9 mouse cellular contexts compared by ENCODE assay signal in genomic region chrX:152918212-152918611, GRCm38 (mm10).
DNase-seq lines count a peak whose midpoint lies in the region; ATAC-seq and TF ChIP-seq lines count a peak whose summit lies in the region.
"Had no signal": no experiment of that assay in that cellular context is flagged by ENCODE, and none has a peak within 500 bp of the region (broad histone marks: within the 10 kb centered on the region; RNA-seq: fewer than 3 reads in every experiment).

No protein-coding gene starts in this region.

- no peak overlapping the region for H3K9ac ChIP-seq in ES-E14 (ENCODE audit: insufficient read depth, low read depth, low read length, poor library complexity, severe bottlenecking)
- H3K9ac ChIP-seq: limb, embryonic 13.5 days had no signal

- no peak overlapping the region for H3K27ac ChIP-seq in ES-E14 (ENCODE audit: insufficient read depth, low read depth, low read length, poor library complexity, severe bottlenecking)
- H3K27ac ChIP-seq in spleen, adult 2 months (ENCODE audit: insufficient read depth, low read length): no peak overlapping the region
- H3K27ac ChIP-seq: limb, embryonic 13.5 days had no signal

- 63% methylated on average over 1 of the region's 1 CpGs for WGBS in spleen, adult 2 months

- no peaks in the 10 kb centered on the region for H3K36me3 ChIP-seq in ES-E14 (ENCODE audit: control insufficient read depth, insufficient read depth, low read length, poor library complexity, severe bottlenecking)
- no peaks in the 10 kb centered on the region for H3K36me3 ChIP-seq in spleen, adult 2 months (ENCODE audit: control insufficient read depth, insufficient read depth, low read length)
- H3K36me3 ChIP-seq: limb, embryonic 13.5 days had no signal

- no peaks in the 10 kb centered on the region for H3K9me3 ChIP-seq in ES-E14 (ENCODE audit: control insufficient read depth, insufficient read depth, low read depth, low read length)
- H3K9me3 ChIP-seq: limb, embryonic 13.5 days had no signal

- no peak overlapping the region for H3K4me3 ChIP-seq in ES-E14 (ENCODE audit: insufficient read depth in 1 of 2, low read depth in 1 of 2, low read length in 2 of 2, poor library complexity in 1 of 2, severe bottlenecking in 1 of 2)
- no peak overlapping the region for H3K4me3 ChIP-seq in spleen, adult 2 months (ENCODE audit: extremely low read depth, insufficient read depth, insufficient read length)
- H3K4me3 ChIP-seq: limb, embryonic 13.5 days had no signal

- DNase-seq in ES-E14 (ENCODE audit: low read depth, low spot score): peak; percentile 44
- DNase-seq in adrenal gland, adult (ENCODE audit: inconsistent age in 2 of 2, low spot score in 1 of 2): peak; percentile 32 to 84
- peak; percentile 74 for DNase-seq in embryo, embryonic 10 days (ENCODE audit: low spot score)
- DNase-seq in heart, adult 9 months (ENCODE audit: low spot score in 2 of 2): peak; percentile 1 to 18
- DNase-seq in layer of hippocampus, postnatal 25 days (ENCODE audit: extremely low spot score in 1 of 2, low spot score in 1 of 2): peak; percentile 62 to 88
- peak in 1 of 2 experiments; percentile 40 for DNase-seq in spleen, adult 2 months (ENCODE audit: low read depth in 1 of 2, low spot score in 2 of 2)

- ATAC-seq in megakaryocyte progenitor cell, adult 5-6 weeks (replicated peaks; ENCODE audit: poor library complexity): peak; percentile 72
- no peak for ATAC-seq in monocyte, adult 5-6 weeks (replicated peaks; ENCODE audit: insufficient number of reproducible peaks, low FRiP score, low TSS enrichment, poor library complexity, severe bottlenecking)

- no peak for TF ChIP-seq POLR2A in spleen, adult 2 months (IDR thresholded peaks at IDR 0.05; ENCODE audit: low read depth, low read length)

- in situ Hi-C loops in ES-E14 (cut with MboI; ENCODE audit: low sequenced_read_pairs in 2 of 2, unreplicated experiment in 2 of 2): no loop called here

- H3K4me1 ChIP-seq in ES-E14 (ENCODE audit: control insufficient read depth in 2 of 2, insufficient read depth in 2 of 2, low read length in 2 of 2, poor library complexity in 1 of 2): no peaks in the 10 kb centered on the region
- H3K4me1 ChIP-seq in spleen, adult 2 months (ENCODE audit: control insufficient read depth, insufficient read depth, insufficient read length): no peaks in the 10 kb centered on the region
- H3K4me1 ChIP-seq: limb, embryonic 13.5 days had no signal

- no peaks in the 10 kb centered on the region for H3K27me3 ChIP-seq in spleen, adult 2 months (ENCODE audit: control insufficient read depth, insufficient read depth, low read length)

- TF ChIP-seq CTCF in spleen, adult 2 months (IDR thresholded peaks at IDR 0.05; ENCODE audit: extremely low read depth, insufficient read depth, insufficient read length, insufficient replicate concordance): peak; percentile 30; the same call in 1 of the 2 replicates

TF ChIP-seq in ES-E14, 5 proteins besides CTCF, POLR2A, EP300 and RAD21:
- TF ChIP-seq CHD2 (IDR thresholded peaks at IDR 0.05; ENCODE audit: low read depth, low read length): no peak
- peak; percentile 32; the same call in 1 of the 2 replicates for TF ChIP-seq ZC3H11A (IDR thresholded peaks at IDR 0.05; ENCODE audit: borderline replicate concordance, low read depth, low read length)
